Mouse (Mus musculus): ENCODE data around the gene Mier3. TPM values are rescaled to one million over a fixed set of nuclear protein-coding genes. Genes with fewer than 3 reads are reported as not detected.

Gene Mier3
- total and polyA plus RNA-seq, 2 experiments from 2014 or later = 7.6 to 11.6 TPM

- Histone ChIP-seq H3K9ac (replicated peaks; ENCODE audit: low read depth, low read length) (no peak overlapping the region), H3K4me2 (ENCODE audit: low read depth, low read length) (no peak overlapping the region), H3K9me3 (replicated peaks; ENCODE audit: control insufficient read depth, low read length) (no peaks in the 10 kb centered on the region), H3K4me1 (ENCODE audit: control insufficient read depth, insufficient read depth) (no peaks in the 10 kb centered on the region), H3K4me3 (ENCODE audit: low read depth, low read length) (no peak overlapping the region), H3K27me3 (ENCODE audit: control insufficient read depth, insufficient read depth, low read length) (no peaks in the 10 kb centered on the region), H3K36me3 (replicated peaks; ENCODE audit: control insufficient read depth, insufficient read depth, low read length) (peaks cover 62% of the 10 kb centered on the region), H3K27ac (ENCODE audit: low read depth) (no peak overlapping the region)
- TF ChIP-seq EP300 (IDR thresholded peaks at IDR 0.05; ENCODE audit: low read depth) (no peak), CTCF (IDR thresholded peaks at IDR 0.05; ENCODE audit: low read depth) (no peak)
- ATAC-seq (ENCODE audit: insufficient read depth, low read depth) = no peak
- DNase-seq (ENCODE audit: low spot score) = no peak
- 94% methylated on average over 28 of the region's 28 CpGs for WGBS
Observed at GRCm38 (mm10) chr13:111748301-111749062, 67.7 kb downstream of the Mier3 start.

- Histone ChIP-seq H3K27me3 (ENCODE audit: control insufficient read depth, insufficient read depth, low read length) (no peaks in the 10 kb centered on the region), H3K9me3 (replicated peaks; ENCODE audit: control insufficient read depth, low read length) (no peaks in the 10 kb centered on the region), H3K4me1 (ENCODE audit: control insufficient read depth, insufficient read depth) (no peaks in the 10 kb centered on the region), H3K36me3 (replicated peaks; ENCODE audit: control insufficient read depth, insufficient read depth, low read length) (peaks cover 96% of the 10 kb centered on the region), H3K4me3 (ENCODE audit: low read depth, low read length) (no peak overlapping the region), H3K27ac (ENCODE audit: low read depth) (no peak overlapping the region), H3K4me2 (ENCODE audit: low read depth, low read length) (no peak overlapping the region), H3K9ac (replicated peaks; ENCODE audit: low read depth, low read length) (no peak overlapping the region)
- ATAC-seq (ENCODE audit: insufficient read depth, low read depth) (no peak), DNase-seq (ENCODE audit: low spot score) (no peak)
- 87% methylated on average over 6 of the region's 6 CpGs for WGBS
- TF ChIP-seq CTCF (IDR thresholded peaks at IDR 0.05; ENCODE audit: low read depth) (no peak), EP300 (IDR thresholded peaks at IDR 0.05; ENCODE audit: low read depth) (no peak)
Observed at GRCm38 (mm10) chr13:111753321-111753720, 72.5 kb downstream of the Mier3 start.

DNA sequence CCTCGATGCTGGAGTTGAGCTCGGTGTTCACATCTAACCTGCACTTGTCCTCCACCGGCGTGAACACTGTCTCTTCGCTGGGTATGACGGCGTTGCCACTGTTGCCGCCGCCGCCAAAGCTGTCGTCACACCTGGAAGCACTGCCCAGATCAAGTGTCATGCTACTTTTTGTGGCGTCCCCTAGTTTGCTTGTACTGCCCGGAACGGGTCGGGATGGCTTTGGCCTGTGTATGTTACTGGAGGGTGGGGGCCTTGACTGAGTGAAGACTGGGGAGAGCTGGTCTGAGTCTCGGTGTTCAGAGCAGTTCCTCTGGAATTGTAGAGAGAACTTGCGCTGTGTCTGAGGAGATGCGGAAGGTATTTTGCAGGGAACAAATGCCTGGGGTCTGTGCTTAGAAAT, 74.6 kb downstream of the Mier3 start:
- Histone ChIP-seq H3K27me3 (ENCODE audit: control insufficient read depth, insufficient read depth, low read length) (no peaks in the 10 kb centered on the region), H3K9ac (replicated peaks; ENCODE audit: low read depth, low read length) (no peak overlapping the region), H3K4me3 (ENCODE audit: low read depth, low read length) (no peak overlapping the region), H3K9me3 (replicated peaks; ENCODE audit: control insufficient read depth, low read length) (no peaks in the 10 kb centered on the region), H3K36me3 (replicated peaks; ENCODE audit: control insufficient read depth, insufficient read depth, low read length) (peaks cover 95% of the 10 kb centered on the region), H3K27ac (ENCODE audit: low read depth) (no peak overlapping the region), H3K4me1 (ENCODE audit: control insufficient read depth, insufficient read depth) (no peaks in the 10 kb centered on the region), H3K4me2 (ENCODE audit: low read depth, low read length) (no peak overlapping the region)
- TF ChIP-seq EP300 (IDR thresholded peaks at IDR 0.05; ENCODE audit: low read depth) = no peak
- no peak for TF ChIP-seq CTCF (IDR thresholded peaks at IDR 0.05; ENCODE audit: low read depth)
- ATAC-seq (ENCODE audit: insufficient read depth, low read depth) (no peak), DNase-seq (ENCODE audit: low spot score) (no peak)
- 95% methylated on average over 18 of the region's 18 CpGs for WGBS

- H3K4me3 ChIP-seq (ENCODE audit: low read depth, low read length) = no peak overlapping the region
- H3K27me3 ChIP-seq (ENCODE audit: control insufficient read depth, insufficient read depth, low read length) = no peaks in the 10 kb centered on the region
- H3K4me2 ChIP-seq (ENCODE audit: low read depth, low read length) = no peak overlapping the region
- TF ChIP-seq CTCF (IDR thresholded peaks at IDR 0.05; ENCODE audit: low read depth) (no peak), EP300 (IDR thresholded peaks at IDR 0.05; ENCODE audit: low read depth) (no peak)
- H3K4me1 ChIP-seq (ENCODE audit: control insufficient read depth, insufficient read depth) = no peaks in the 10 kb centered on the region
- H3K9ac ChIP-seq (replicated peaks; ENCODE audit: low read depth, low read length) = no peak overlapping the region
- WGBS = 98% methylated on average over 15 of the region's 15 CpGs
- DNase-seq (ENCODE audit: low spot score) (no peak), ATAC-seq (ENCODE audit: insufficient read depth, low read depth) (no peak)
- H3K9me3 ChIP-seq (replicated peaks; ENCODE audit: control insufficient read depth, low read length) = no peaks in the 10 kb centered on the region
- H3K36me3 ChIP-seq (replicated peaks; ENCODE audit: control insufficient read depth, insufficient read depth, low read length) = peaks cover 95% of the 10 kb centered on the region
- no peak overlapping the region for H3K27ac ChIP-seq (ENCODE audit: low read depth)
Observed at GRCm38 (mm10) chr13:111755937-111756336, 75.2 kb downstream of the Mier3 start.

DNA sequence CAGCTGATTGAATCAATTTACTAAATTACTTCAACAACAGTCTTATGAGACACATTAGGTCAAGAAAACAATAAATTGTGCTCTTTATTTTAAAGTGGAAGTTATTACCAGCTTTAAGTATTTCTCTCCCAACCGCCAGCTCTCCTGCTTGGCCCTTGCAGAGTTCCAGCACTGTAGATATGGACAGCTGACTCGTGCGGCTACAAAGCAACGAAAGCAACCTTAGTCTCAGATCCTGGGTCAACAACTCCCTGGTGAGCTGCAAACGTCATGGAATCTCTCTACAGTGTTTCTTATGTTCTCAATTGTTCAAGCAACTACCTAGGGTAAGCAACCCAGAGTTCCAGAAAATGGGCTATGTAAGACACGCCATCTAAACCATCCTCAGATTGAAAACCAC, 76.2 kb downstream of the Mier3 start:
- no peak for DNase-seq (ENCODE audit: low spot score)
- Histone ChIP-seq H3K9me3 (replicated peaks; ENCODE audit: control insufficient read depth, low read length) (no peaks in the 10 kb centered on the region), H3K27me3 (ENCODE audit: control insufficient read depth, insufficient read depth, low read length) (no peaks in the 10 kb centered on the region), H3K4me1 (ENCODE audit: control insufficient read depth, insufficient read depth) (no peaks in the 10 kb centered on the region), H3K9ac (replicated peaks; ENCODE audit: low read depth, low read length) (no peak overlapping the region), H3K36me3 (replicated peaks; ENCODE audit: control insufficient read depth, insufficient read depth, low read length) (peaks cover 93% of the 10 kb centered on the region), H3K4me3 (ENCODE audit: low read depth, low read length) (no peak overlapping the region), H3K4me2 (ENCODE audit: low read depth, low read length) (no peak overlapping the region), H3K27ac (ENCODE audit: low read depth) (no peak overlapping the region)
- ATAC-seq (ENCODE audit: insufficient read depth, low read depth) = no peak
- TF ChIP-seq CTCF (IDR thresholded peaks at IDR 0.05; ENCODE audit: low read depth) = no peak
- WGBS = 88% methylated on average over 6 of the region's 6 CpGs

DNA sequence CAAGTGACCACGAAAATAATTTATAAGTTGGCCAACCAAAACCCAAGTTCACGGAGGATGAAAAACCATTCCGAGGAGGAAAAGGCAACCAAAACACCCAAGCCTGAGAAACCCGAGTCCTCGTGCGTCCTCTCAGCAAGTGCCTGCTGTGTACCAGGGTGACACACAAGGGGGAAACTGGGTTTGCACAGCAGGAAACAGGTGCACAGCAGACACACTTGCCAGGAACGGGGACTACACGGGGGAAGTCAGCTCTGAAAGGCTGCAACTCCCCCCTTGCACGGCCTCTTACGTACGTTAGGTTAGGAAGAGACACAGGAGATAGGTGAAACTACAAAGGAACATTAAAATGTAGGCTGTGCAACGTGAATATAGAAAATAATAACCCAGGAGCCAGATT, 81.7 kb downstream of the Mier3 start:
- TF ChIP-seq EP300 (IDR thresholded peaks at IDR 0.05; ENCODE audit: low read depth) (no peak), CTCF (IDR thresholded peaks at IDR 0.05; ENCODE audit: low read depth) (no peak)
- WGBS = 86% methylated on average over 12 of the region's 12 CpGs

More for the DNA sequence above, 81.7 kb downstream of the Mier3 start:
- Histone ChIP-seq H3K4me2 (ENCODE audit: low read depth, low read length) (no peak overlapping the region), H3K4me3 (ENCODE audit: low read depth, low read length) (no peak overlapping the region), H3K27me3 (ENCODE audit: control insufficient read depth, insufficient read depth, low read length) (no peaks in the 10 kb centered on the region), H3K36me3 (replicated peaks; ENCODE audit: control insufficient read depth, insufficient read depth, low read length) (peaks cover 92% of the 10 kb centered on the region), H3K9me3 (replicated peaks; ENCODE audit: control insufficient read depth, low read length) (no peaks in the 10 kb centered on the region), H3K4me1 (ENCODE audit: control insufficient read depth, insufficient read depth) (no peaks in the 10 kb centered on the region), H3K9ac (replicated peaks; ENCODE audit: low read depth, low read length) (no peak overlapping the region), H3K27ac (ENCODE audit: low read depth) (no peak overlapping the region)
- no peak for DNase-seq (ENCODE audit: low spot score)
- ATAC-seq (ENCODE audit: insufficient read depth, low read depth) = no peak

Other genes starting within 250 kb of the Mier3 start
- gene Gpbp1, start 190.9 kb upstream of the Mier3 start, total RNA-seq (2014; rRNA removed; ENCODE audit: low replicate concordance) = 21.8 and 22.1 TPM in 2 replicates
- gene Gpbp1, start 190.9 kb upstream of the Mier3 start, polyA plus RNA-seq (2015; fragmentation: Nextera tagmentation; extraction: Ambion mirVana) = 40.3 and 44.3 TPM in 2 replicates
- gene Gm49496, start 131.0 kb upstream of the Mier3 start, total RNA-seq (2014; rRNA removed; ENCODE audit: low replicate concordance) = not detected in 2 replicates
- not detected in 2 replicates for gene Gm49496, start 131.0 kb upstream of the Mier3 start, polyA plus RNA-seq (2015; fragmentation: Nextera tagmentation; extraction: Ambion mirVana)
- gene Gm10198, start 88.2 kb upstream of the Mier3 start, total RNA-seq (2014; rRNA removed; ENCODE audit: low replicate concordance) = not detected in 2 replicates
- not detected in 2 replicates for gene Gm10198, start 88.2 kb upstream of the Mier3 start, polyA plus RNA-seq (2015; fragmentation: Nextera tagmentation; extraction: Ambion mirVana)
- 9.7 and 18.4 TPM in 2 replicates for gene Map3k1, start 128.0 kb downstream of the Mier3 start, total RNA-seq (2014; rRNA removed; ENCODE audit: low replicate concordance)
- gene Map3k1, start 128.0 kb downstream of the Mier3 start, polyA plus RNA-seq (2015; fragmentation: Nextera tagmentation; extraction: Ambion mirVana) = 8.8 and 9.7 TPM in 2 replicates